Mouse (Mus musculus) limb, embryonic 13.5 days (tissue): ENCODE measurements around the gene Evpl. TPM values are rescaled to one million over a fixed set of nuclear protein-coding genes. Genes with fewer than 3 reads are reported as not detected.

Experiments
- ATAC-seq: fragments of 200-750 bp; cut with Nextera tagmentation; 2 replicates; pipeline ENCODE4 v1.8.0; 2017; ENCODE audit warnings: low read depth, moderate number of reproducible peaks, moderate TSS enrichment; ENCODE audit not compliant: low FRiP score
- H3K27ac ChIP-seq: fragments of 300-500 bp; sonication (generic); 2 replicates; pipeline ENCODE4 v1.5.1; 2015; ENCODE audit warnings: inconsistent platforms, mild to moderate bottlenecking, moderate library complexity
- H3K27me3 ChIP-seq: fragments of 300-500 bp; sonication (generic); 2 replicates; pipeline ENCODE4 v1.6.1; 2015; ENCODE audit warnings: mild to moderate bottlenecking, inconsistent platforms
- H3K36me3 ChIP-seq: fragments of 300-500 bp; sonication (generic); 2 replicates; pipeline ENCODE4 v1.6.1; 2015; ENCODE audit warnings: inconsistent platforms, mild to moderate bottlenecking, moderate library complexity
- H3K4me1 ChIP-seq: fragments of 300-500 bp; sonication (generic); 2 replicates; pipeline ENCODE4 v1.6.1; 2015; ENCODE audit warnings: inconsistent platforms
- H3K4me2 ChIP-seq: fragments of 300-500 bp; sonication (generic); replicated peaks from 2 replicates; pipeline ENCODE4 v1.6.1; 2015; ENCODE audit warnings: inconsistent platforms, mild to moderate bottlenecking, moderate library complexity
- H3K4me3 ChIP-seq: fragments of 300-500 bp; sonication (generic); 2 replicates; pipeline ENCODE4 v1.5.1; 2015; ENCODE audit warnings: moderate library complexity, mild to moderate bottlenecking, inconsistent platforms
- H3K9ac ChIP-seq: fragments of 300-500 bp; sonication (generic); 2 replicates; pipeline ENCODE4 v1.6.1; 2015; ENCODE audit warnings: mild to moderate bottlenecking, inconsistent platforms
- H3K9me3 ChIP-seq: fragments of 300-500 bp; sonication (generic); 2 replicates; pipeline ENCODE4 v1.6.1; 2016; ENCODE audit warnings: inconsistent platforms
- WGBS: fragments of 180-500 bp; shearing (Covaris S2); methylation state at CpG from one replicate; pipeline ENCODE4 v1.1.7; 2015; 5-methylcytosine and 5-hydroxymethylcytosine counted together
- polyA plus RNA-seq: library from polyadenylated mRNA; unstranded; fragments of >200 nt; fragmentation: Nextera tagmentation; extraction: Ambion mirVana; gene quantifications from 2 replicates; pipeline ENCODE4 v1.2.1, GENCODE M21; 2015

Evpl gene
- polyA plus RNA-seq, 1 experiment from 2014 or later, result 4.0 TPM

DNA sequence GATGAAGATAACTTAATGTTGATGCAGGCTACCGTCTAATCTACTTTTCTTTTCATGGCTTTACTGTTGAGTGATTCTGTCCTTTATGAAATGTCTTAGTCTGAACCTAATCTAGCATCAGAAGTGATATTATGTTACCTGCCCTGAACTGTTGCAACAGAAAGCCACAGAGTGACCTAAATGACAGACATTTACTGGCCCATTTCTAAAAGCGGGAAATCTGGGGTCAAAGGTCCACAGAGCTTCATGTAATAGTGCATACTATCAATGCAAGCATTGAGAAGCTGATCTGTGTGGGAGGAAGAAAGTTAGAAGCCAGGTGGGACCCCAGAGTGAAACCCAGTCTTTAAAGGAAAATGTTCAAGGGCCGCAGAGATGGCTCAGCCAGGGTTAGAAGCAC, 34.7 kb downstream of the Evpl start:
- Histone ChIP-seq H3K27ac (no peak overlapping the region), H3K4me3 (no peak overlapping the region), H3K9ac (no peak overlapping the region), H3K4me2 (no peak overlapping the region), H3K4me1 (peaks cover 4% of the 10 kb centered on the region), H3K36me3 (peaks cover 37% of the 10 kb centered on the region), H3K9me3 (no peaks in the 10 kb centered on the region), H3K27me3 (no peaks in the 10 kb centered on the region)
- 94% methylated on average over 3 of the region's 3 CpGs for WGBS
- no peak for ATAC-seq

- Histone ChIP-seq H3K27ac (no peak overlapping the region), H3K4me1 (peaks cover 17% of the 10 kb centered on the region), H3K4me3 (no peak overlapping the region), H3K9me3 (no peaks in the 10 kb centered on the region), H3K4me2 (no peak overlapping the region), H3K9ac (no peak overlapping the region), H3K27me3 (no peaks in the 10 kb centered on the region), H3K36me3 (peaks cover 29% of the 10 kb centered on the region)
- no peak for ATAC-seq
- WGBS, result 93% methylated on average over 2 of the region's 2 CpGs
These were observed 36.7 kb downstream of the Evpl start for GRCm38 (mm10) chr11:116201151-116201550.

DNA sequence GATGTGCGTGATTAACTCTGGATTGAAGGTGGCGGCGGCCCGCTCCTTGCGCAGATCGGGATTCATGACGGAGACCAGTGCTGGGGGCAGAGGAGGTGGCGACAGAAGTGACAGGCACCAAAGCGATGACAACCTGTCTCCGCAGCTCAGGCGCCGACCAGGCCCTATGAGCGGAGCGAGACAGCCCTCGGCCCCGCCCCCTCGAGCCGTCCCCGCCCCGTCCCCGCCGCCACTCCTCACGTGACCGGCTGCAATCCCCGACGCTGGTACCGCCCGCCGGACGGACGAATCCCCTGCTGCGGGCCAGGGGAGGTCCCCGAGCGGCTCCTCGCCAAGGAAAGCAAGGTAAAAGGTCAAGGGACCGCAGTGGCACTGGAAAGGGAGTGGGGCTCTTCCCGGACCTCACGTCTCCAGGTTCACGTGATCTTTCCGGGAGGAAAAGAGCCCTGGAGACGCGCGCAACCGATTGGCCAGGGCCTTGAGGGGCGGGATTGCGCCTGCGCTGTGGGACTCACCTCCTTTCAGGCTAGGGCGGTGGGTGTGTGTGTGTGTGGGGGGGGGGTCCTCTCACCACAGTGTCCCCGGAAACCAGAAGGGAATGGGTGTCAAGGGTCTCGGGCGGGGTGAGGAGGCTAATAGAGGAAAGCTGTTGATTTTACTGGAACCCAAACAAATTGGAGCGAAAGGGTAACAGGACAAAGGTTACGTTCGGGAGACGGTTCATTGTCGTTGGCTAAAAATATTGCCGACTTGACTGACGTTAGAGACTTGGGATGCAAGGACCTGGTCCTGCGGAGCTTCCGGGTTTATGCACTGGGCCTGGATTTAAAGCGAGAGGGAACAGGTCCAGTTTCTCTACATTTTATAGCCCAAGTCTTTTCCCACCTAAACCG, 39.0 kb downstream of the Evpl start, which contains the start of the genes Ten1 and Acox1:
Gene Ten1, plus strand, starts transcription at position 217 of the 893 bp plus-strand sequence.
Gene Acox1, minus strand, starts transcription at position 407 of the 893 bp plus-strand sequence.
- WGBS, result under 1% methylated on average over 62 of the region's 62 CpGs
- H3K9ac ChIP-seq, result peak within 1 kb of the TSS; percentile 86
- peak; percentile 98 for ATAC-seq

GRCm38 (mm10) chr11:116198132-116198531, 39.7 kb downstream of the Evpl start:
- Histone ChIP-seq H3K4me2 (peak overlapping the region; percentile 82), H3K27ac (peak overlapping the region; percentile 80; the same call in 1 of the 2 replicates), H3K4me3 (peak overlapping the region; percentile 56), H3K27me3 (no peaks in the 10 kb centered on the region), H3K4me1 (peaks cover 25% of the 10 kb centered on the region), H3K9me3 (no peaks in the 10 kb centered on the region), H3K36me3 (peaks cover 7% of the 10 kb centered on the region), H3K9ac (peak overlapping the region; percentile 86)
- WGBS, result 26% methylated on average over 13 of the region's 13 CpGs
- no peak for ATAC-seq

More for the DNA sequence above, 39.0 kb downstream of the Evpl start, which contains the start of the genes Ten1 and Acox1:
- Histone ChIP-seq H3K4me3 (peak within 1 kb of the TSS; percentile 56), H3K36me3 (peaks cover 14% of the 10 kb centered on the region), H3K27me3 (no peaks in the 10 kb centered on the region), H3K4me2 (peak within 1 kb of the TSS; percentile 82), H3K4me1 (peaks cover 25% of the 10 kb centered on the region), H3K9me3 (no peaks in the 10 kb centered on the region), H3K27ac (peak within 1 kb of the TSS; percentile 80)

GRCm38 (mm10) chr11:116197584-116197906, 40.3 kb downstream of the Evpl start:
- Histone ChIP-seq H3K36me3 (peaks cover 7% of the 10 kb centered on the region), H3K27ac (no peak overlapping the region), H3K27me3 (no peaks in the 10 kb centered on the region), H3K4me3 (peak overlapping the region; percentile 56), H3K4me1 (peaks cover 25% of the 10 kb centered on the region), H3K9ac (peak overlapping the region; percentile 86), H3K9me3 (no peaks in the 10 kb centered on the region), H3K4me2 (peak overlapping the region; percentile 82)
- WGBS, result 94% methylated on average over 6 of the region's 6 CpGs
- no peak for ATAC-seq

- Histone ChIP-seq H3K36me3 (peaks cover 7% of the 10 kb centered on the region), H3K27me3 (no peaks in the 10 kb centered on the region), H3K4me1 (peaks cover 25% of the 10 kb centered on the region), H3K4me3 (peak overlapping the region; percentile 56; the same call in 1 of the 2 replicates), H3K27ac (no peak overlapping the region), H3K9ac (peak overlapping the region; percentile 86; the same call in 1 of the 2 replicates), H3K9me3 (no peaks in the 10 kb centered on the region), H3K4me2 (peak overlapping the region; percentile 82; the same call in 1 of the 2 replicates)
- no peak for ATAC-seq
- WGBS, result 94% methylated on average over 18 of the region's 18 CpGs
These were observed 40.9 kb downstream of the Evpl start for GRCm38 (mm10) chr11:116196866-116197583.

- H3K9me3 ChIP-seq, result no peaks in the 10 kb centered on the region
- no peak for ATAC-seq
- no peak overlapping the region for H3K4me3 ChIP-seq
- H3K36me3 ChIP-seq, result peaks cover 12% of the 10 kb centered on the region
- peaks cover 25% of the 10 kb centered on the region for H3K4me1 ChIP-seq
- H3K27ac ChIP-seq, result no peak overlapping the region
- H3K27me3 ChIP-seq, result no peaks in the 10 kb centered on the region
- WGBS, result 77% methylated on average over 3 of the region's 3 CpGs
- no peak overlapping the region for H3K4me2 ChIP-seq
- H3K9ac ChIP-seq, result no peak overlapping the region
These were observed 41.5 kb downstream of the Evpl start for GRCm38 (mm10) chr11:116196336-116196735.

- H3K9ac ChIP-seq, result 0 out of 2 replicates have a peak overlapping the region, but pooled peaks have one; percentile 1
- WGBS, result 67% methylated on average over 5 of the region's 5 CpGs
- H3K4me1 ChIP-seq, result peaks cover 25% of the 10 kb centered on the region
These were observed 42.6 kb downstream of the Evpl start for GRCm38 (mm10) chr11:116195252-116195651.

GRCm38 (mm10) chr11:116194619-116195018, 43.3 kb downstream of the Evpl start:
- Histone ChIP-seq H3K9me3 (no peaks in the 10 kb centered on the region), H3K27ac (no peak overlapping the region), H3K4me3 (no peak overlapping the region), H3K9ac (0 out of 2 replicates have a peak overlapping the region, but pooled peaks have one; percentile 1), H3K36me3 (peaks cover 27% of the 10 kb centered on the region), H3K4me2 (no peak overlapping the region), H3K27me3 (no peaks in the 10 kb centered on the region), H3K4me1 (peaks cover 24% of the 10 kb centered on the region)
- 93% methylated on average over 8 of the region's 8 CpGs for WGBS
- no peak for ATAC-seq

More at GRCm38 (mm10) chr11:116195252-116195651, 42.6 kb downstream of the Evpl start:
- no peak for ATAC-seq
- Histone ChIP-seq H3K4me2 (no peak overlapping the region), H3K9me3 (no peaks in the 10 kb centered on the region), H3K4me3 (no peak overlapping the region), H3K27ac (no peak overlapping the region), H3K36me3 (peaks cover 22% of the 10 kb centered on the region), H3K27me3 (no peaks in the 10 kb centered on the region)

GRCm38 (mm10) chr11:116187226-116187930, 50.5 kb downstream of the Evpl start:
- Histone ChIP-seq H3K27ac (no peak overlapping the region), H3K27me3 (no peaks in the 10 kb centered on the region), H3K4me1 (peaks cover 6% of the 10 kb centered on the region; the same call in 1 of the 2 replicates), H3K9me3 (no peaks in the 10 kb centered on the region), H3K36me3 (peaks cover 70% of the 10 kb centered on the region), H3K4me2 (no peak overlapping the region), H3K4me3 (no peak overlapping the region), H3K9ac (no peak overlapping the region)
- 78% methylated on average over 11 of the region's 11 CpGs for WGBS
- no peak for ATAC-seq

DNA sequence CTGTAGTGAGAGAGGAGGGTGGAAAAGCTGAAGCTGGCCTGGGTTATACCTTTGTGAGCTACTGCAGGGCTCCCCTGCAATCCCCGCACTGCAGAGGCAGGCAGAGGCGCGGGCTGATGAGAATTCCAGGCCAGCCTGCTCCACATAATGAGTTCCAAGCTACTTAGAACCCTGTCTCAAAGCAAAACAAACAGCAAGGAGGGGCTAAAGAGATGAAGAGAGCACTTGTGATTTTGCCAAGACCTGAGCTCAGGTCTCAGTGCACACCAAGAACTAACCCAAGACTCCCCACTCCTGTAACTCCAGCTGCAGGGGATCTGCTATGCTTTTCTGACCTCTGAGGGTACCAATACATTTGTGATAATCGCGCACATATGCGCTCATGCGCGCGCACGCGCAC, 51.5 kb downstream of the Evpl start:
- peaks cover 6% of the 10 kb centered on the region; the same call in 1 of the 2 replicates for H3K4me1 ChIP-seq
- no peak for ATAC-seq
- H3K4me3 ChIP-seq, result no peak overlapping the region
- no peaks in the 10 kb centered on the region for H3K27me3 ChIP-seq
- no peak overlapping the region for H3K9ac ChIP-seq
- 85% methylated on average over 11 of the region's 11 CpGs for WGBS
- H3K9me3 ChIP-seq, result no peaks in the 10 kb centered on the region
- H3K4me2 ChIP-seq, result no peak overlapping the region
- H3K36me3 ChIP-seq, result peaks cover 76% of the 10 kb centered on the region
- H3K27ac ChIP-seq, result peak overlapping the region; percentile 58; the same call in 1 of the 2 replicates
